Comparison of ENCODE assay signal across 10 mouse cellular contexts in genomic region chr5:91561394-91561793, GRCm38 (mm10).
"Had no signal": no experiment of that assay in that cellular context is flagged by ENCODE, and none has a peak within 500 bp of the region (broad histone marks: within the 10 kb centered on the region; RNA-seq: fewer than 3 reads in every experiment).

No protein-coding gene starts in this region.

- H3K27ac ChIP-seq: left cerebral cortex, adult 2 months; limb, embryonic 10.5 days; liver, embryonic 15.5 days; midbrain, embryonic 13.5 days; stomach, postnatal 0 days had no signal

- DNase-seq: lung, adult 2 months; lung, postnatal 36 days; thymus, postnatal 4 days had no signal

- H3K9me3 ChIP-seq: limb, embryonic 10.5 days; liver, embryonic 15.5 days; midbrain, embryonic 13.5 days had no signal

- H3K4me1 ChIP-seq: limb, embryonic 10.5 days; liver, embryonic 15.5 days; midbrain, embryonic 13.5 days had no signal

- H3K36me3 ChIP-seq: limb, embryonic 10.5 days; liver, embryonic 15.5 days; midbrain, embryonic 13.5 days had no signal

- ATAC-seq: lung, postnatal 0 days; midbrain, embryonic 13.5 days had no signal

- H3K27me3 ChIP-seq: liver, embryonic 15.5 days; midbrain, embryonic 13.5 days had no signal

- H3K4me2 ChIP-seq: liver, embryonic 11.5 days; liver, embryonic 15.5 days; midbrain, embryonic 13.5 days had no signal

- H3K4me3 ChIP-seq: left cerebral cortex, adult 2 months; limb, embryonic 10.5 days; liver, embryonic 15.5 days; midbrain, embryonic 13.5 days had no signal

- H3K9ac ChIP-seq: liver, embryonic 15.5 days; midbrain, embryonic 13.5 days had no signal
